Mouse (Mus musculus) bone marrow, adult 2 months (tissue): Measurements from ENCODE around the gene 0610040J01Rik. TPM values are rescaled to one million over a fixed set of nuclear protein-coding genes. Genes with fewer than 3 reads are reported as not detected.
A peak's percentile ranks its signal among the peaks of the same experiment; 100 is the strongest.

Experiments used
- H3K27ac ChIP-seq: fragments of 200-500 bp; 2 replicates; pipeline ENCODE4 v1.5.1; 2012; ENCODE audit warnings: low read depth, mild to moderate bottlenecking, control low read depth, inconsistent platforms, low read length; ENCODE audit not compliant: control insufficient read depth, poor library complexity, insufficient read depth
- H3K4me1 ChIP-seq: fragments of 200-500 bp; 2 replicates; pipeline ENCODE4 v1.6.1; 2011; ENCODE audit warnings: low read length; ENCODE audit not compliant: control insufficient read depth, insufficient read depth
- H3K4me3 ChIP-seq: fragments of 200-500 bp; replicated peaks from 2 replicates; pipeline ENCODE3; 2011; ENCODE audit warnings: mild to moderate bottlenecking, low read depth, low read length, control low read depth; ENCODE audit not compliant: control insufficient read depth
- CTCF ChIP-seq: fragments of 200-500 bp; IDR thresholded peaks from 2 replicates; pipeline ENCODE4 v1.5.1; 2011; ENCODE audit warnings: low read length, control low read depth; ENCODE audit not compliant: control insufficient read depth, insufficient read depth
- POLR2A ChIP-seq: fragments of 200-500 bp; IDR thresholded peaks from 2 replicates; pipeline ENCODE4 v1.6.1; 2011; ENCODE audit warnings: low read depth, mild to moderate bottlenecking, control low read depth, low read length, borderline replicate concordance; ENCODE audit not compliant: control insufficient read depth
- WGBS: fragments of 180-500 bp; shearing (Covaris S2); methylation state at CpG from one replicate; pipeline ENCODE4 v1.1.7; 2018; 5-methylcytosine and 5-hydroxymethylcytosine counted together
- polyA plus RNA-seq: library from polyadenylated mRNA; stranded (reverse); fragments of >200 nt; gene quantifications from 2 replicates; pipeline ENCODE4 v1.2.4, GENCODE M21; 2011; ENCODE audit warnings: low replicate concordance; ENCODE audit not compliant: missing spikeins, insufficient read depth, insufficient read length

The 0610040J01Rik gene
- polyA plus RNA-seq, 1 experiment: 2.2 TPM

DNA sequence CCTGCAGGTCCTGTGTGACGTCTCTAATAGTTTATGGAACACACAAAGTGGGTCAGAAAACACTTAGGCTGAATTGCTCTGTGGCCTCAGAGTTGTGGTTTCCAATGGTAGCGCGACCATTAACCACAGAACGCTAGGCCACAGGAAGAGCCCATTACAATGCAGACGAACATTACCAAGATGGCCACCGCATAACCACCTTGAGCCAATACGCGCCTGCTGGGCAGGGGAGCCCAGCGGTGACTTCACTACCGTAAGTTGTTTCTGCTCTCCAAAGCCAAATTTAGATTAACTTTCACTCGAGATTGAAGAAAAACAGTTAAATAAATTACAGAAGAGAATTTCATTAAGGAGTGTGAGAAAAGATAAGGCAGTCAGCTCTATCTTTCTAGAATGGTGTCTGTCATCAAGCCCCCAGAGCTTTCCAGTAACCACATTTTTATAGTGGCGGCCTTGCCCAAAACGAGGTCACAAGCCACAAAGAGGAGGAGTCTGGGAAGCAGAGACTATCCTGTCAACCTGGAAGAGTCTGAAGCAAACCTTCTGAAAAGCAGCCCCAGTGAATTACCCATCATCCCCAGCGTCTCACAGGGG, 113.0 kb downstream of the 0610040J01Rik start:
- TF ChIP-seq POLR2A (no peak), CTCF (no peak)
- no peak overlapping the region for H3K4me3 ChIP-seq
- no peak overlapping the region for H3K27ac ChIP-seq
- WGBS: 55% methylated on average over 14 of the region's 14 CpGs
- H3K4me1 ChIP-seq: no peaks in the 10 kb centered on the region; the same call in 1 of the 2 replicates

DNA sequence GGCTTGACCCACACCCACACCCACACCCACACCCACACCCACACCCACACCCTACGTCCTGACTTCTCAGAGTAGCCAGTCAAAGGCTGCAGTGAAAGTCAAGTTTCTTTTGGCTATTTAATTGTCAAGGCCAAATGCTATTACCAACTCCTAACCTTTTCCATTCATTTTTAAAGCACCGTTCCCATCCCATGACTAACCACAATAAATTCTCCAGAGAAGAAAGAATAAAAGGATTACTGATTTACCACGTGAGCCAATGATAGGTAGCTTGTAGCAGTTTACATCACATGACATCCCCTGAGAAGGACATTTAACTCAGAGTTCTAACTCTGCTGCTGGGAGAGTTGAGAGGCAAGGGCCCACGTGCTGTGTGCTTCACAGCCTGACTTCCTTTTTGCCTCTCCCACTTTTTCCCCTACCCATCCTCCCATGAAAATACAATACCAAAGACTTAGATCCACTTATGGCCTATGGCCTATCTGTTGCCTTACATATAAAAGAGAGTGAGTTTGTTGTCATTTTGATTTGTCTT, 118.7 kb downstream of the 0610040J01Rik start:
- H3K4me1 ChIP-seq: no peaks in the 10 kb centered on the region
- TF ChIP-seq POLR2A (no peak), CTCF (no peak)
- H3K27ac ChIP-seq: no peak overlapping the region
- H3K4me3 ChIP-seq: no peak overlapping the region
- 72% methylated on average over 4 of the region's 4 CpGs for WGBS

DNA sequence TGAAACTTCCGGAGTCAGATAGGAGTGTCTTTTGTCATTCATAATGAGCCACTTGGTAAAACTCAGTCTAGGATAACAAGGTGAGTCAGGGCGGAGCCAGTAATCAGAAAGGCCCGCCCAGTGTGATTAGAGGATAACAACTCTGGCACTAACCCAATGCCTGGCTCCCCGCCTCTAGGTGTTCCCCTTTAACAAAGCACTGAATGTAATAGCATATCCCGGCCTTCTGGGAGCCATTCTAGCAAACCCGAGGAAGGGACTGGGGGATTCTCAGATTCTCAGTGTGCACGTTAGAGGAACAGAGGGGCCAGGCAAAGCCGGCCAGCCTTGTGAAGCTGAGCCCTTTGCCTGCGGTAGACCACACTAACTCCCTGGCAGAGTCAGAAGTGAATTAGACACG, 120.7 kb downstream of the 0610040J01Rik start:
- no peaks in the 10 kb centered on the region for H3K4me1 ChIP-seq
- no peak overlapping the region for H3K27ac ChIP-seq
- TF ChIP-seq CTCF: no peak
- TF ChIP-seq POLR2A: no peak
- H3K4me3 ChIP-seq: no peak overlapping the region
- WGBS: 82% methylated on average over 10 of the region's 10 CpGs

DNA sequence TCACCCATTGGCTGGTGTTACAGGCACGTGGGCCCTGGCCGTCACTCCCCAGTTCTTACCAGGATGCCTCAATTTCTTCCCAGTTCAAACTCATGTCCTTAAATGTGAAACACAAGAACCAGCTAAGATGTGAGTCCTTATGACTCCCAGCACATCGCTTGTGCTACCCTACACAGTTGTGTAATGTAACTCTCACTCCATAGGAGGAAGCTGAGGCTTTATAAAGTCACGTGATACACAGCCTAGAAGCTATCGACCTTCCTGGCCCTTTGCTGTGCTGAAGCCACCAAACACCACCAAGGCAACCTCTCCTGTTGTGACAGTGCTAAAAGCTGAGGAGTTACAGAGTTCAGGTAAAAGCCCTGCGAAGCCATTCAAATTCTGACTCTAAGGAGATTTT, 123.4 kb downstream of the 0610040J01Rik start:
- Histone ChIP-seq H3K27ac (no peak overlapping the region), H3K4me1 (peaks cover 2% of the 10 kb centered on the region; the same call in 1 of the 2 replicates), H3K4me3 (no peak overlapping the region)
- no peak for TF ChIP-seq POLR2A
- TF ChIP-seq CTCF: no peak
- WGBS: 61% methylated on average over 6 of the region's 6 CpGs

DNA sequence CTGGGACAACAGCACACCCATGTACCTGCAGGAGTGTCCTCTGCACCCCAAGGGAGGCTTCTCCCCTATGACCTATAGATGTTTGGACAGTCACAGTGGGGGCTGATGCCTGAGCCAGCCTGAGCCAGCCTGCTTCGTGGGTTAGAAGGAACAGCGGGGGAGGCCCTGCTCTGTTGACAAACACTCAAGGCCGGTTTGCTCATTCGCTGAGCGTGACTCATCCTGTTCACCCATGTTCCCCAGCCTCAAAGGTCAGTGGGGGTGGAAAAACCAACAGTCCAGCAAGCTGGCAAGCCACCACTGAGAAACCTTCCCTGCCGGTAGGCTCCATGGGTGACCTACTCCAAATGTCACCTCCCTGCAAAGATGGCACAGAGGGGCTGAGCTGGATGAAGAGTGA, 124.6 kb downstream of the 0610040J01Rik start:
- no peak overlapping the region for H3K27ac ChIP-seq
- 81% methylated on average over 6 of the region's 6 CpGs for WGBS
- peaks cover 3% of the 10 kb centered on the region; the same call in 1 of the 2 replicates for H3K4me1 ChIP-seq
- no peak overlapping the region for H3K4me3 ChIP-seq
- TF ChIP-seq POLR2A (no peak), CTCF (no peak)

DNA sequence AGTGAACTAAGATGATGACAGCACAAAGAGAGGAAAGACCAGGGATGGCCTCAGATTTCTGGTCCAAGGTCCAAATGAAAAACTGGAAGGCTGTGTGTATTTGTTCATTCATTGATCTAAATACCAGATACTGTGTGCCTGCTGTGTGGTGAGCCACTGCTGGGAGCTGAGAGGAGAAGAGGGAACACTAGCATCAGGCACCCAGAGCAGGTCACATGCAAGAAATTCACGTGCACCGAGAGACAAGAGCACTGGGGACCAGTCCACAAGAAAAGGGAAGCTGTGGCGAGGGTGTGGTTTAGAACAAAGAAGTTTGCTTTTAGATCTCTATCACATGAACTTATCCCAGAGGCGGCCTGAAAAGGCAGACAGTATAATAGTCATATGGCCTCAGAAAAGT, 126.4 kb downstream of the 0610040J01Rik start:
- Histone ChIP-seq H3K4me3 (no peak overlapping the region), H3K27ac (peak overlapping the region; percentile 71; the same call in 1 of the 2 replicates), H3K4me1 (peaks cover 6% of the 10 kb centered on the region)
- TF ChIP-seq CTCF (no peak), POLR2A (no peak)
- WGBS: 7% methylated on average over 4 of the region's 4 CpGs

DNA sequence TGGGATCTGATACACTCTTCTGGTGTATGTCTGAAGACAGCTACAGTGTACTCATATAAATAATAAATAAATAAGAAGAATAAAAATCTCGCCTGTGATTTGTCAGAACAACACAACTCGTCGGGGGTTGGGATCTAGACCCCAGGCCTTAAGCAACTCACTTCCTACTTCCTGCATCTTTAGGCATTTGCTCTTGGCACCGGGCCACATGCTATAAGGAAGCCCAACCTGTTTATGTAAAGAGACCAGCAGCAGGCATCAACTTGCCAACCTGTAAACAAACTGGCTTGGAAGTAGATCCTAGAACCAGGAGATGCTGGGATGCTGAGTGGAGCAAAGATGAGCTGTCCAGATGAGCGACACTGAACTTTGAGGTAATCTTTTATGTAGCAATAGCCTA, 129.7 kb downstream of the 0610040J01Rik start:
- 31% methylated on average over 5 of the region's 5 CpGs for WGBS
- Histone ChIP-seq H3K4me3 (no peak overlapping the region), H3K4me1 (peaks cover 8% of the 10 kb centered on the region), H3K27ac (peak overlapping the region; percentile 59; the same call in 1 of the 2 replicates)
- no peak for TF ChIP-seq POLR2A

DNA sequence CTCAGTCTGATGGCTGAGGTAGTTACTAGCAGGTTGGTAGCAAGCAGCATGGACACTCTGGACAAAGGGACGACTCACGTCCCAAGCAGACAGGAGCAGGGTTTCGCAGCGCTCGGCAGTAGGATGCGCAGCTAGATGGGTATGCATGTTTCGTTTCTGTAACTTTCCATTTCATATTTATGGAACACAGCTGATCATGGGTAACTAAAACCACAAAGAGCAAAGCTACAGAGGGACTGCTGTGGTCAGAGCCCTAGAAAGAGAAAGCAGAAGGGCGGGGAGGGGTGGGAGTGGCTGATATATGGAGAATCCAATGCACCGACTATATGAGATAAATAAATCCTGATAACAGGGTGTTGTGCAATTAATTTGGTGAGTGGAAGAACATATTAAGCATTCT, 131.1 kb downstream of the 0610040J01Rik start:
- Histone ChIP-seq H3K4me3 (peak overlapping the region; percentile 27), H3K4me1 (peaks cover 8% of the 10 kb centered on the region), H3K27ac (0 out of 2 replicates have a peak overlapping the region, but pooled peaks have one; percentile 58)
- 15% methylated on average over 9 of the region's 9 CpGs for WGBS
- TF ChIP-seq POLR2A: no peak
- TF ChIP-seq CTCF: no peak
